Mouse (Mus musculus) right cerebral cortex, adult 2 months (tissue): ENCODE measurements around the gene Ctns.

ENCODE experiments used
- DNase-seq, 2 experiments: peaks; one replicate each; pipeline ENCODE4 v3.0.0; 2021 to 2022; ENCODE audit warnings: low spot score in 2 of 2

Ctns gene

GRCm38 (mm10) chr11:73193047-73193446 is 5.8 kb downstream of the Ctns start:
- DNase-seq = no peak

DNA sequence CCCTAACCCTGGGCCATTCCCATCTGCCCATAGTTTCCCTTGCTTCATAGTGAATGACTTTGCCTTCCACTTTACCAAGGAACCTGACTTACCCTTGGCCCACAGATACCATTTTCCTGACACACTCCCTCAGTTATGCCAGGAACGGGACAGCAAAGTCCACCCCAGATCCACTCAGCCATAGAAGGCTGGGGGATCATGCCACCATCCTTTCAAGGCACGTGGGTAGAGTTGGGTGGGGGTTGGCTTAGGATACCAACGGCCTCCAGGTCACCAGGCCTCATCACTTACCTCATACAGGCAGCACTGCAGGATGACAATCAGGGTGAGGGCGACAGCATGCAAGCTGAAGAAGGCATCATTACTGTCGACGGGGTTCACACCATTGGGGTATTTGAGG is 11.6 kb downstream of the Ctns start:
- DNase-seq = no peak

DNA sequence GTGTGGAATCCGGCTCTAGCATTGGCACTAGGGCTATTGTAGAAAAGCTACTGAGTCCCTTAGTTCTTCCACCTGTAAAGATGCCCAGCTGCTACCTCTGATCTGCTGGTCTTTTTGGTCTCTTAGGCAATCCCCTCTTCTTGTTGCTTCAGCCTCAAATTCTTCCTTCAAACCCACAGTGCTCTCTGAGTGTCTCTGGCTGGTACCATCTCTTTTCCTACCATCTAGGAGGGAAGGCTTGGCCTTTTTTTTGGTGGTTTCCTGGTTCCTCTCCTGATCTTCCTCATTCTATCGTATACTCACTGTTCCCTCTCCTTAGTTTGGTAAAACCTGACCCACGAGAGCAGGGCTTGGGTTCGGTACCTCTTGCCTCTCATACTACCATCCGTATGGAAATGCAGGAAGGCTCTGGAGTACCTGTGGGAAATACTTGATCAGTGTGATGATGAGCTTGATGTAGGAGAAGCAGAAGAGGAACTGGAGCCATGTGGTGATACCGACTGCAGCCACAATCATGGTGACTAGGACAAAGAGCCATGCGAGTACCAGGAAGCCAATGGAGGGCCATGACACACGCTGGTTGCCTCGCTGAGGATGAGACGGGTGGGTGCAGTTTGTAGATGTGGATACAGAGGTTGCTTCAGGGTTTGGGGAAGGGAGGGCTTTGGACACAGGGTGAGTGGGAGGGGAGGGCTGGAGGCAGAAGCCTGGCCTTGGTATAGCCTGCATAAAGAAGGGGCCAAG is 12.8 kb downstream of the Ctns start:
- DNase-seq = no peak

GRCm38 (mm10) chr11:73177895-73178294 is 20.9 kb downstream of the Ctns start:
- no peak for DNase-seq

DNA sequence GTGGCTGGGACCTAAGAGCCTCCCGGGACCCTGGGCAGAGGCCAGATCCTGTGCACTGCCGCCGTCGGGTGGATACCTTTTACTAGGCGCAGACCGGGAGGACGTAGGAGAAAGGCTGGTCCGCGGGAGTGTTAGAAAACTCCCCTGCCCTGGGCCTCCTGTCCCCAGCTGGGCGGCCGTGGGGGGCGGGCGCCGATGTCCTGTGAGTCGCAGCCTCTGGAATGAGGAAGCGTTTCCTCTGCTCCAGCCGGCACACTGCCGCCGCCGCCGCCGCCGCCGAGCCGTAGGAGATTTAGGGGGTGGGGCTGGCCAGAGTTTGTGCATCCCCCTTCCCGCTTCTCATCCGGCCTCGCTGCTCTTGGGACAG is 21.4 kb downstream of the Ctns start:
- peak in 1 of 2 experiments; percentile 19 for DNase-seq

DNA sequence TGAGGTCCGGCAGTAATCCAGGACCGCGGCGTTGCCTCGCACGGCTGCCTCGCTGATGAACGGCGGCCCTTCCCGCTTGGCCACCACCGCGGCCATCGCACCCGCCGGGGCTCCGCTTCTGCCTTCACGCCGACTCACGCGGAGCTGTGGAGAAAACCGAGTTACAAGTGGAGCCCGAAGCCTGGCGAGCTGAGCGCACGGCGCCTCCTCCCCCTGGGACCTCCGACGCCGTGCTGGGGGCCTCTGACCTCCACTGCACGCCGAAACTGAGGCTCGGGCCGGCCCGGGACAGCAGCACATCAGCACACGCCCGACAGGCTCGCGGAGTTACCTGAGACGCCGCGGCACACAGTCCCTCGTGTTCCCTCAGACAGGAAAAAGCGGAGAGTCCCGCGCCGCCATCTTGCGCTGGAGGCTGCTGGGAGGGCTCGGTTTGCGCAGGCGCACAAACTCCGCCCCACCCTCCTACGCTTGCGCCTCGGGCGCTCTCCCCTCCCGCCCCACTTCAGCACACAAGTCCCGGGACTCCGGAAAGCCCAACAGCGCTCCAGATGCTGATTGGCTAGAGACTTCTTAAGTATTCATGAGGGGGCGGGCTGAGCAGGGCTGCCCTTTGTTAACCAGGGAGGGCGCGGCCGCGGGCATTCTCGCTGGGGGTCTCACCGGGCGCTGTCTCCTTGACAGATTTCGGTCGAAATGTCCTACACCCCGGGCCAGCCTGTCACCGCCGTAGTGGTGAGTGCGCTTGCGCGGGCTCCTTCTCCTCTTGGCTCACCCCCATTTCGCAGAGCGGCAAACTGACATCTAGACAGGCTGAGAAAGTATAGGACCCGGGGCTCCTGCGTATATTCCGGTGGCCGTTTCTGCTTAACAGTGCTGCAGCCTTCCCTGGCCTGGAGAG is 22.0 kb downstream of the Ctns start, which contains the start of the genes Emc6 and Tax1bp3:
Gene Emc6 (minus strand): TSS at position 430 of the 901 bp plus-strand sequence.
Gene Tax1bp3 (plus strand): TSS at position 476 of the 901 bp plus-strand sequence.
- peak; percentile 92 for DNase-seq

GRCm38 (mm10) chr11:73176186-73176585 is 22.7 kb downstream of the Ctns start:
- DNase-seq = no peak

GRCm38 (mm10) chr11:73175612-73176011 is 23.2 kb downstream of the Ctns start:
- DNase-seq = no peak

DNA sequence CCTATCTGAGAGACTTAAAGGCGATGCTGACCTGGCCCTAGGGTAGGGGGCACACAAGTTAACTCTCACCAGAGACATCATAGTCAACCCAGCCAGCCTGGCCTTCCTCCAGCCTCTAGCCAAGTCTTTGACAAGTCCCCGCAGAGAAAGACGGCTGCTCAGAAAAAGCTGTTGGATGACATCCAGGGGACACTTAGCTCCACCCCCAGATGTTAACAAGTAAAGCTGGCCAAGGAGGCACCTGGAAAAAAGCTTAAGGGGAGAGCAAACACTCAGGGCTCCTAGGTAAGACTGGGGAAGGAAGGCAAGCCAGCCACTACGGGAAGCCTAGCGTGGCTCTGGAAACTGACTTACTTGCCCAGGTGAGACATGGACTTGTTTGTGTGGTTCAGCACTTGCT is 26.7 kb downstream of the Ctns start:
- no peak for DNase-seq

DNA sequence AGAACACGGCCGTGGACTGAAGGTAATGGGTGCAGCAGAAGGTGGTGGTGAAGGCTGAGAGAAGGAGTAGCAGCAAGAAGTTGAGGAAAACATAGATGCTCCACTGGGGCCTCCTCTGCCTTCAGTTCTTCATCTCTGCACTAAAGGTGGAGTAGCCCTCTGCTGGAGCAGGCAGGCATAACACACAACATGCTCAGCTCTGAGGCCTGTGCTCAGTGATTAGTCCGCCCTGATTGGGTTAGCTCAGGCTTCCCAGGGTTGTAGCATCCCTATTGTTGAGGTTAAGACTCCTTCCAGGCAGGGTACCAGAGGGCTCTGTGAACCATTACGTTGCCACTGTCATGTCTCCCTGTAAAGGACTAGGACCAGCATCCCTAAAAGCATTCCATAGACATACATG is 29.6 kb downstream of the Ctns start:
- DNase-seq = peak; percentile 66 to 70

GRCm38 (mm10) chr11:73168576-73168975 is 30.3 kb downstream of the Ctns start:
- DNase-seq = no peak

DNA sequence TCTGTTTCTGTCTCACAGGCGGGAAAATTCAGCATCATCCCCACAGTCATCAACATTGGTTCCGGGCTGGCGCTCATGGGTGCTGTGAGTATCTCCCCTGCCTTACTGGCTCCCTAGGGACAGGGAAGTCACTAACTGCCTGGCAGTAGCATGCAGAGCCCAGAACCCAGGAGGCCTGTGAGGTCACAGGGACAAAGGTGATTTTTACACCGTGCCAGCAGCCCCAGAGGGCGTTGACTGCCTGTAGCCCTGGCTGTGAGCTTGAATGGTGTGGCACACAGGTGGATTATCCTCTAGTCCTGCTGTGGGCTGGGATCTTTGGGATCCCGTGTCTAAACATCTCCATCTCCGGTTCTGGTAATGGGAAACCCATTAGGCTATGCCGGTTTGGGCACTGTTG is 30.8 kb downstream of the Ctns start:
- no peak for DNase-seq

- no peak for DNase-seq
Observed at GRCm38 (mm10) chr11:73162284-73162683, 36.6 kb downstream of the Ctns start.

- DNase-seq = no peak
Observed at GRCm38 (mm10) chr11:73161616-73162015, 37.2 kb downstream of the Ctns start.

DNA sequence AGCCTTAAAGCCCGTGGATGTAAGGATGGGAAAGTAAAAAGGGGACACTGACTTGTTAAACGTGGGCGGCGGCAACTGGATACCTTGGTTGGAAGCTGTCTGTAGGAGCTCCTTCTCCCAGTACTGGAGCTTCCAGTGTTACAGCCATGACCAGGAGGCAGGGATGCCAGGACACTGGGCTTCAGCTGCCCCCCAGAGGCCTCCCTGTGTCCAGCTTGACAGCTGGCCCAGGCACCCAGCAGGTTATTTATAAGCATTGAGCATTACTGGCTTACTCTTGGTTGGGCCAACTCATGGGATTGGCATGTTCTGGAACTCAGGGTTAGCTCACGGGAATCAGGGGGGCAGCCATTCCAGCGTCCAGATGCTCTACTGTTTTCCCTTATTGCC is 38.0 kb downstream of the Ctns start:
- no peak for DNase-seq

DNA sequence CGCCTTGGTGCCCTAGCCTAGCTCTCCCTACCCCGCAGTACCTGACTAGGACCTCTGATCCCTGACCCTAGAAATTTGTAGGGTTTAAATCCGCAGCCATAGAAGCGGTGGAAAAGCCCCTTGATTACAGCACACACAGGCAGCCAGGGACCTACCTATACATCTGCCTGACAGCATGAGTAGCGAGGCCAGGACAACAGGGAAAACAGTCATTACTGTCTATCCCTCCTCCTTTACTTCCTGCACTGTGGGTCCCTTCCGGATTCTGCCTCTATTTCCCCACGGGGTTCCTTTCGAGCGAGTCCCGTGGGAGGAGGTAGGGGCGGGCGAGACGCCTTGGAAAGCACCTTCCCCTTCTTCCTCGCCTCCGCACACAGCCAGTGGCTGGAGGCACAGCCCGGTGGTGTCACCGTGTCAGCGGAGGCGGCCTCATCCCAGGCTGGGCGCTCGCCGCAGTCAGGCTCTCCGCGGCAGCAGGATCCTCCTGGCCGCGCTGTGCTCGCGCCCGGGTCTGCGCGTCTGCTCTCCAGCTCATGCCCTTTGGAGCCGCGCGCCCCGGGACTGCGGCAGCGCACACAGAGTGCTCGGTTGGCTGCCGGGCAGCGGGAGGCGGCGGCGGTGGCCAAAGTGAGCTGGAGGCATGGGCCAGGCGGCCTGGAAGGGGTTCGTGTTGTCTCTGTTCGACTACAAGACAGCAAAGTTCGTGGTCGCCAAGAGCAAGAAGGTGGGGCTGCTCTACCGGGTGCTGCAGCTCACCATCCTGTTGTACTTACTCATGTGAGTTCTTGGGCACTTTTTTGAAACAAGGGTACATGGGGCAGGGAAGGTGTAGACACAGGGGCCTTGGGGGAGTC is 38.7 kb downstream of the Ctns start, which contains the start of gene P2rx5:
Gene P2rx5 (plus strand): TSS at position 465 of the 854 bp plus-strand sequence.
- peak in 1 of 2 experiments; percentile 13 for DNase-seq

DNA sequence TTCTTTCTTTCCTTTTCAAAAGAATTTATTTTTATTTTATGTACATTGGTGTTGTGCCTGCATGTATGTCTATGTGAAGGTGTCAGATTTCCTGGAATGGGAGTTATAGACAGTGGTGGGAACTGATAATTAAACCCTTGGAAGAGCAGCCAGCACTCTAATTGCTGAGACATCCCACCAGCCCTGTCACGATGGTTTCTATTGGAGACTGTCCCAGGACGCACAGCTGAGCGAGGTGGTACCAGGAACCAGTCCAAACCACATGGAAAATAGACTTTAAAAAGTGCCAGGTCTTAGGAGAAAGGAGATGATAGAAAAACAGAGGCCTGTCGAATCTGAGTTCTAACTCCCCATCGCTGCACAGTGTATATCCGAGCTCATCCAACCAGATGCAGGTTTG is 43.8 kb downstream of the Ctns start:
- DNase-seq = no peak

- no peak for DNase-seq
Observed at GRCm38 (mm10) chr11:73148209-73148608, 50.6 kb downstream of the Ctns start.

- DNase-seq = no peak
Observed at GRCm38 (mm10) chr11:73146975-73147365, 51.9 kb downstream of the Ctns start.

DNA sequence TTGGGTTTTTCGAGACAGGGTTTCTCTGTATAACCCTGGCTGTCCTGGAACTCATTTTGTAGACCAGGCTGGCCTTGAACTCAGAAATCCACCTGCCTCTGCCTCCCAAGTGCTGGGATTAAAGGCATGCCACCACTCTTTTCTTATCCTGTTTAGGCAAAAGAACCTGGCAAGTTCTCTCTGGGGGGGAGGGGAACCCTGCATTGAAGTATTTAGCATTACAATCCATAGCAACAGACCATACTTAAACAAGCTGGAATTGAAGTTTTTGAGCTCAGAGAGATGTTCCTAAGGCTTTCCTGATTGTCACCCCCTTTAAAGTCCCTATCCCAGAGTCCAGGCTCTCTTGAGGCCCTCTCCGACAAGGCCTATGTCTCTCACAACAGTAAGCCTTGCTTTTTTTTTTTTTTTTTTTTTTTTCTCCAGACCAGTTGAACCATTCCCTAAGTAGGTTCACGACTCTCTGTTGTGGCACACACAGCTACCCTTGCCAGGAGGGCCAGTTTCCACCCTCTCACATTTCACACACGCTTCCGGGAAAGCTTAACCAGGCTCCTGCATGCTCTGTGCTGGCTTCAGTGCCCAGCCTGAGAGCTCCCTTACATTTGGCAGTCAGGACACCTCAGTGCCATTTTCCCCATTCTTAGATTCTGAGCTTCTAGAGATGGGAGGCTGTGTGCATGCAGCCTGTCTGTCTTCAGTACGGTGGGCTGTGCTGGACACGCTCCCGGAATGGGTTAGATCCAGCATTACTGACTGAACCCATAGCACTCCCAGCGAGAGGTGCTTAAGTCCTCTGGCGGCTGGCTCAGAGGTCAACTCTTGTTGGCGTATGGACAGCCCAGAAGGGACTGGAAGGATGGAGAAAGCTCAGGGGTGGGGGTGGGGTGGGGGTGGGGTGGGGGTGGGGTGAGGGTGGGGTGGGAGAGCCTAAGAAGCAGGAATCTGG is 52.5 kb downstream of the Ctns start:
- no peak for DNase-seq

DNA sequence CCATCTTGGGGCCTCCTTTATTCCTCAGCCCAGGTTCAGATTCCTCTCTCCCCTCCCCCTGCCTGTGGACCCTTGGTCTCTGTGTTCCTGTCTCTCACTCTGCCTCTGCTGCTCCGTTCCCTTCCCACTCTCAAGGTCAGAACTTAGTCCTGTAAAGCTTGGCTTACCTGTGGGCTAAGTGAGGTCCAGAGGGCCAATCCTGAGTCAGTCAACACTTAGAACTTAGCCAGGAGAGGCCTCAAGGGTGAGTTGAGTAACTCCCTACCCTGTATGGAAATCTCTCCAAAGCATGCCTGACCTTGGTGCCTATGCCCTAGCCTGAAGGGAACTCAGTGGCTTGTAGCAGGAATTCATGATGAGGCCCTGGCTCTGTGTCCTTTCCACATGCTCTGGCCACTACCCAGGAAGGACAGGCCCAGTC is 54.6 kb downstream of the Ctns start:
- no peak for DNase-seq
